Mouse (Mus musculus) B cell, adult 2 months (primary cell): ENCODE measurements around the gene Spata13.

ENCODE experiments used
- DNase-seq, 2 experiments: peaks; one replicate each; pipeline ENCODE4 v3.0.0; 2022

The Spata13 gene

GRCm38 (mm10) chr14:60682361-60683023 is 48.7 kb downstream of the Spata13 start:
- peak; percentile 41 to 53 for DNase-seq

- DNase-seq: no peak
Observed at GRCm38 (mm10) chr14:60683989-60684388, 50.2 kb downstream of the Spata13 start.

GRCm38 (mm10) chr14:60686733-60687132 is 52.9 kb downstream of the Spata13 start:
- DNase-seq: no peak

DNA sequence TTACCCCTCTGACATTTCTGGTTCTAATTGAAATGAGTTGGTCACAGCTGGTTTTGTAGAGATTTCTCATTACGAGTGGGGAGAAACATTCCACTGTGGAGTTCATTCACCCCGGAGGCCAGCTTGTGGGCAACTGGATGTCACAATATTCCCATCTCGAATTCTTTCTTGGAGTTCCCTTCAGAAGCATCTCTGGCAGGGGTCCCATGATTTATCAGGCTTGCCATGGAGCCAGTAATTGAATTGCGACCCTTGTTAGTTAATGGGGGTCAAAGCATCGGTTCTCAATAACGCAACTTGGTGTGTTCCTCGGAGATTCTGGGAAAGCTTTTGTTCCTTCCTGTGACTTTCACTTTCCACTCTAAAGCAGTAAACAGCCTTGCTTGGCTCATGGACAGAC is 53.4 kb downstream of the Spata13 start:
- no peak for DNase-seq

DNA sequence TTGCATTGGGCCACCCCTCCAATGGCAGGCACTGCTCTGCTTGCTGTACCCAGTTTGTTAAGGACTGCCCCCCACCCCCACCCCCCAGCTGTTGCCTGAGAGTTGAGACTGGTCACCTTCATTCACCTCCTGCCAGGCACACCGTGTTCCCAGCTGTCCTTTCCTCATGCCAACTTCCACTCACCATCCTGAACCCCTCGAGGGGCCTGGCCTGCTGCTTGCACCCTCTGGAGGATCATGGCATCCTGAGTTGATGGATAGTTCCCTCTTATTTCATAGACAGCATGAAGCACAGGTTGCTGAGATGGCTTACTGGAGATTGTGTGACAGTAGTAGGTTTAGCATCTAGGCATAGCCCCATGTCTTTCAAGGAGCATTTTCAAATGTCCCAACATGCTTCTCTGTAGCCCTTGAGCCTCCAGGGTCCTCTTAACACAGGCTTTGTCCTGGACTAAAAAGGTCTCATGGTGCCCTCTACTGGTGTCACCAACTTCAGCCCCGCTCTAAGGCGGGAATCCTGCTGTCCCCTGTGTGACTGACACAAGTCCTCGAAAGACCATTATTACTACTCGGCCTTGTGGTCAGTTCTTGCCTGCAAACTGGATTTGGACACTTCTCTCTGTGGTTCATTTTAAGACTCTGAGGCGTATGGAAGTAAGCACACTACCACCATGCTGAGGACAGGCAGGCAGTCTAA is 54.9 kb downstream of the Spata13 start:
- DNase-seq: peak; percentile 69 to 72

DNA sequence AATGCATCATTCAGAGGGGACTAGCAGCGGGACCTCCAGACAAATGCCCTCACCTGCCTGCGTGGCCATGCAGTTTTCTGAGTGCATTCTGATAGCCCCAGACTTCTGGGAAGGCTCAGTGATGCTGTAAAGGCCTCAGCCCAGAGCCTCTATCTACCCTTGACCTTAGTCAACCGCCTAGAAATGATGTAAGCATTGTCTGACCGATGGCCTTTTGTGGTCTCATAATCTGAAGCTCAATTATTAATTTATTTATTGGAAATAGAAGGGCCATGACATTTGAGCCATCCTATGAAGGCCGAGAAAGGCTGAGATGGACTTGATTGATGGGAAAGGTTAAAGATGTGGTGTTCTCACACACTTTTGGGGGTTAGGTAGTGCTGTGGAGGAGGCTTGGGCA is 56.0 kb downstream of the Spata13 start:
- DNase-seq: no peak

DNA sequence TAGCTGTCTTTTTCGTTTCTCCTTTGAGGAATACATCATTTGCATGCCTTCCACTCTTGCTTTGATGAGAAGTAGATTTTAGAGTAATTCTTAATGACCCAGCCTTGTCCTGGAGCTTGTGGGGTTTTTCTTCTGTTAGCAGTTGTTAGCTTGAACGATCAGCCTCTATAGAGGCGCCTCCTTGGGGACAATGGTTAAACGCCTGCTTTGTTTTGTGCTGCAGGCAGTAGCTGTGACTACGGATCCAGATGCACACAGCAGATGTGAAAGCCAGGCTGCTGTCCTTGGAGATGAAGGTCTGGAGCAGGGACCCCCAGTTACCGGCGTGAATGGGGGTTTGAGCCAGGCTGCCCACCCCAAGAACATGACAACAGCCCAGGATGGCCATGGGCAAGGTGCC is 56.8 kb downstream of the Spata13 start:
- DNase-seq: no peak

DNA sequence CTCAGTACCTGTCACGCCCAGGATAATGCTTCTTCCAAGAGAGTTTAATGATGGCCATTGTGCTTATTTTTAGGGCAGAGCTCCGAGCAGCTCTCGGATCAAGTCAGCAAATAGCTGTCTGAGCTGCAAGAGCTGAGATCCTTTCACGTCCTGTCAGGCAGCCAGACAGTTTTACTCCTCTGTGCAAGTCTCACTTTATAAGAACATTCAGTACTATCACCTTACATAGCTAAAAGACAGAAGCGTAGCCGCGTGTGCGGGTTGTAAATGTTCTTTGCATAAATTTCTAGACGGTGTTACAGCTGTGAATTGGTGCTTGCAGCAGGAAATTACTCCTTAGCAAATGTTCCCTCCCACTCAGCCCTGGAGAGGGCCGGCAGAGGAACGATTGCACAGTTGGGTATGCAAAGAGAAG is 59.3 kb downstream of the Spata13 start:
- DNase-seq: no peak

GRCm38 (mm10) chr14:60693666-60694065 is 59.9 kb downstream of the Spata13 start:
- no peak for DNase-seq

GRCm38 (mm10) chr14:60694215-60694997 is 60.6 kb downstream of the Spata13 start:
- DNase-seq: peak; percentile 71

DNA sequence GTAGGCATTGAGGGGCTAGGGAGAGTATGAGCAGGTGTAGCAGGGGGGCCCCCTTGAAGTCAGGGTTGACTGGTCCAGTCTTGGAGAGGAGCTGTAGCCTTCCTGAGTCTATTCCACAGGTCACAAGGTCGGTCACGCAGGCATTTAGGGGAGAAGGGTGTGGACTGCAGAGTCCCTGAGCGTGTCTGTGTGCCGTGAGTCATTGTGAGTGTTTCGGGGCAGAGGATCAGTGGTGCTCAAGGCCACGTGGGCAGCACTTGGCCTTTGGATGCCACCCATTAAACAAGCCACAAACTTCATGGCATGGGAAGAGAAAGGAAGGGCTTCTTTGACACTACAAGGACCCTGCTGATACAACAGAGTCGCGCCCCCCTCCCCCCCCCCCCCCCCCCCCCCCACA is 63.5 kb downstream of the Spata13 start:
- DNase-seq: no peak

GRCm38 (mm10) chr14:60698980-60699379 is 65.2 kb downstream of the Spata13 start:
- DNase-seq: no peak

DNA sequence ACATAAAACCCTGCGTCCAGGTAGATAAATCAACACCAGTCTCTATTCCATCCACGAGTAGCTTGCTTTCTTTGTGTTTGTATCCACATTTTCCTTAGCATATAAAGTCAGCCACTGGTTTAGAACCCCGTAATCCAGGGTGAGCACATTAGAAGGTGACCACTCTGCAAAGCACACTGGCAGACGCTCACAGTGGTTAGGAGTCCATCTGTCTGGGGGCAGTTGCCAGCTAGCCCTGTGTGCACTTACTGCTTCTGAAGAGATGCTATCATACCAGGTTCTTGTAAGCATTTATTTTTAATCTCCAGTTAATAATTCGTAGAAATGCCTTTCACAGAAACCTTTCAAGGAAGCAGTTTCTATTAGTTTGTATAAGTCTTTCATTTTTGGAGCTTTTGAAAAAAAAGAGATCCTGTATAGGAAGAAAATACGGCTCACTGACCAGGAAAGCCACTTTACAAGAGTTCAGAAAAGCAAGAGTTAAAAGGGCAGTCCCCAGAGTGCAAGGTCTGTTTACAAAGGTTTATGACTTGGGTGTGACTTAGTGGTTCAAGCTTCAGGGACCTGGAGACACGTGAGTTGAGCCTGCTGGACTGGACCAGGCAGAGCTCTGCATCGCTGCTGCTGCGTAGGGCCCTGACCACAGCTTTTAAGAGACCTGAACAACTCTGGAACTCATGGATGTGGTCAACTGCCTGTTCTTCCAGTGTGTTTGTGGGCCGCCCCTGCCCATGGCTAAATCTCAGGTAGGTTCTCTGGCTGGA is 68.8 kb downstream of the Spata13 start:
- no peak for DNase-seq

- no peak for DNase-seq
Observed at GRCm38 (mm10) chr14:60704510-60704909, 70.7 kb downstream of the Spata13 start.

- DNase-seq: peak in 1 of 2 experiments; percentile 23
Observed at GRCm38 (mm10) chr14:60704961-60705360, 71.2 kb downstream of the Spata13 start.

- DNase-seq: peak; percentile 44 to 49
Observed at GRCm38 (mm10) chr14:60709192-60709591, 75.4 kb downstream of the Spata13 start.

- no peak for DNase-seq
Observed at GRCm38 (mm10) chr14:60709749-60710148, 75.9 kb downstream of the Spata13 start.

GRCm38 (mm10) chr14:60711161-60711560 is 77.4 kb downstream of the Spata13 start:
- no peak for DNase-seq

DNA sequence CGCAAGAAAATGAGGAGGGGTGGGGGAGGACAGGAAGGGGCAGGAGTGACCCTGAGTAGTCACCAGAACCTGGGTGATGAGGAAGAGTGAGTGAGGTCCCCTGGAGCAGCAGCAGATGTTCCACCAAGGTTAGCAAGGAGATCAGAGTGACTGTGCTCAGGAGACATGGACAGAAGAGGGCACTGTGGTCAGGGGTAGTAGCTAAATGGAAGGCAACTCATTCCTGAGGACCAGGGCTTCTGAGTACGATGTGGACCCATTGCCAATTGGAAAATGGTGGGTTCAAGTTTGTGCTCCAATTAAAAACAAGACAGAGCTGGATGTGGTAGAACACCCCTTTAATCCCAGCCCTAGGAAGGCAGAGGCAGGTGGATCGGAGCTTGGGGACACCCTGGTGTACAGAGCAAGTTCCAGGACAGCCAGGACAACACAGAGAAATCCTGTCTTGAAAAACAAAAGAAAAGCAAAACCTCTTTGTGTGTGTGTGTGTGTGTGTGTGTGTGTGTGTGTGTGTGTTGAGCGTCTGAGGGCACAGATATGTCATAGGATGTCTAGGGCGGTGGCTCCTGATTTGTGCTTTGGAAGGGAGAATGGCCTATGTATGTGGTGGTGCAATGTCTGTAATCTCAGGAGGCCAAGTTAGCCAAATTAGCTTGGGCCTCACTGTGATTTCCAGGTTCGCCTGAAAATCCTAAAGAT is 77.9 kb downstream of the Spata13 start:
- no peak for DNase-seq

- DNase-seq: peak; percentile 30 to 50
Observed at GRCm38 (mm10) chr14:60712289-60712830, 78.6 kb downstream of the Spata13 start.

GRCm38 (mm10) chr14:60715686-60716085 is 81.9 kb downstream of the Spata13 start:
- DNase-seq: no peak

GRCm38 (mm10) chr14:60721304-60721703 is 87.5 kb downstream of the Spata13 start:
- no peak for DNase-seq
